Mouse (Mus musculus) ES-E14 (cell line): ENCODE results near the gene Trmt10b. TPM values are rescaled to one million over a fixed set of nuclear protein-coding genes. Genes with fewer than 3 reads are reported as not detected.

Source experiments
- DNase-seq: peaks from one replicate; pipeline ENCODE4 v3.0.0-alpha.2; 2013; ENCODE audit warnings: low read depth, low spot score
- H3K27ac ChIP-seq: 2 replicates; pipeline ENCODE4 v1.5.1; 2012; ENCODE audit warnings: low read depth, mild to moderate bottlenecking, low read length, moderate library complexity, mixed read lengths; ENCODE audit not compliant: poor library complexity, insufficient read depth, severe bottlenecking
- H3K36me3 ChIP-seq: 2 replicates; pipeline ENCODE4 v1.6.1; 2012; ENCODE audit warnings: mild to moderate bottlenecking, low read length, moderate library complexity, mixed read lengths; ENCODE audit not compliant: control insufficient read depth, poor library complexity, insufficient read depth, severe bottlenecking
- H3K4me1 ChIP-seq, 2 experiments: fragments of 150-350 bp in 1 of 2; sonication (generic) in 1 of 2; 2 replicates each; pipeline ENCODE4 v1.6.1; 2012; ENCODE audit warnings: low read length in 2 of 2, mild to moderate bottlenecking in 1 of 2, mixed read lengths in 1 of 2; ENCODE audit not compliant: control insufficient read depth in 2 of 2, insufficient read depth in 2 of 2, poor library complexity in 1 of 2
- H3K4me3 ChIP-seq, 2 experiments: fragments of 150-350 bp in 1 of 2; sonication (generic) in 1 of 2; 2 replicates each; pipeline ENCODE4 v1.5.1; 2012; ENCODE audit warnings: low read length in 2 of 2, low read depth in 1 of 2, mild to moderate bottlenecking in 1 of 2, mixed read lengths in 1 of 2; ENCODE audit not compliant: insufficient read depth in 1 of 2, poor library complexity in 1 of 2, severe bottlenecking in 1 of 2
- H3K9ac ChIP-seq: 2 replicates; pipeline ENCODE4 v1.6.1; 2012; ENCODE audit warnings: low read depth, mild to moderate bottlenecking, low read length, mixed read lengths; ENCODE audit not compliant: poor library complexity, insufficient read depth, severe bottlenecking
- H3K9me3 ChIP-seq: fragments of 150-350 bp; sonication (generic); 2 replicates; pipeline ENCODE4 v1.6.1; 2012; ENCODE audit warnings: low read depth, mild to moderate bottlenecking, low read length; ENCODE audit not compliant: control insufficient read depth, insufficient read depth
- CHD2 ChIP-seq: IDR thresholded peaks from 2 replicates; pipeline ENCODE4 v1.6.1; 2014; ENCODE audit warnings: mild to moderate bottlenecking, low read depth, low read length, inconsistent platforms
- HCFC1 ChIP-seq: IDR thresholded peaks from 2 replicates; pipeline ENCODE4 v1.6.1; 2012; ENCODE audit warnings: low read length, inconsistent platforms, borderline replicate concordance; ENCODE audit not compliant: insufficient read depth
- MAFK ChIP-seq: IDR thresholded peaks from 2 replicates; pipeline ENCODE4 v1.6.1; 2014; ENCODE audit warnings: mild to moderate bottlenecking, low read depth, low read length, inconsistent platforms; ENCODE audit not compliant: insufficient read depth
- ZC3H11A ChIP-seq: IDR thresholded peaks from 2 replicates; pipeline ENCODE4 v1.6.1; 2012; ENCODE audit warnings: low read depth, mild to moderate bottlenecking, inconsistent platforms, low read length, borderline replicate concordance
- ZNF384 ChIP-seq: IDR thresholded peaks from 2 replicates; pipeline ENCODE4 v1.6.1; 2012; ENCODE audit warnings: low read depth, low read length, inconsistent platforms
- in situ Hi-C, 2 experiments: fragments of 600-800 bp; cut with MboI; formaldehyde crosslinking; loops; one replicate each; pipeline ENCODE4 v1.15.1; 2025; ENCODE audit warnings: low sequenced_read_pairs in 2 of 2, inconsistent platforms in 1 of 2; ENCODE audit not compliant: unreplicated experiment in 2 of 2
- total RNA-seq: library from RNA; depleted of rRNA; stranded (reverse); fragments of 300-350 nt; gene quantifications from 2 replicates; pipeline ENCODE4 v1.2.3, GENCODE M21; 2012

Gene Trmt10b
- total RNA-seq, 1 experiment, result 8.8 TPM

DNA sequence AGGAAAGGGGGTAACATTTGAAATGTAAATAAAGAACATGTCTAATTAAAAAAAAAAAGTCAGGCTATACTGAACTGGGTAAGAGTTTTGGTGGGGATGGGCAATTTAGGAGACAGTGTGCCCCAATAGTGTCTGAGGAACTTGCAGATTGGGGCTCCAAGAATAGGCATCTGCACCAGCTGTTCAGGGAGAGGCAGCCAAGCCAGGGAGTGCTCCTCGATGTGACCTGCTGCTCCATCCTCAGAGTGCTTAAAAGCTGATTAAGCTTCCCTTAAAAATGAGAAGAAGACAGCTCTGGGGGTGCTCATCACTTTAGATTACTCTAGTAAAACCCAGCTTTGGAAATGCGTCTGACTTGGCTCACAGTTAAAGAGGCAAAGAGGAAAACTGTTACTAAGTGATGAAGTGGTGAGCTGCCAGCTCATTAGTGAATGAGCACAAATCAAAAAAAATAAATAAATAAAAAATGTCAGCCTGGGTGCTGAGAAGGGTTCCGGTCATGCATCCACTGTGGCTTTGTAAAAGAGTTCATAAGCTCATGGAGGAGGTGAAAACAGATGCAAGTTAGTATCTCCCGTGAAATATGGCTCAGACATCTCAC lies 37.6 kb upstream of the Trmt10b start:
- no peak for TF ChIP-seq MAFK
- TF ChIP-seq CHD2, result no peak
- no peak for TF ChIP-seq HCFC1
- no peak for TF ChIP-seq ZNF384
- no peak for TF ChIP-seq ZC3H11A
- H3K9ac ChIP-seq, result no peak overlapping the region
- no peaks in the 10 kb centered on the region for H3K9me3 ChIP-seq
- H3K27ac ChIP-seq, result no peak overlapping the region
- no peak for DNase-seq
- H3K4me1 ChIP-seq, result no peaks in the 10 kb centered on the region
- H3K4me3 ChIP-seq, result no peak overlapping the region
- H3K36me3 ChIP-seq, result no peaks in the 10 kb centered on the region
- in situ Hi-C loops, result no loop called here

DNA sequence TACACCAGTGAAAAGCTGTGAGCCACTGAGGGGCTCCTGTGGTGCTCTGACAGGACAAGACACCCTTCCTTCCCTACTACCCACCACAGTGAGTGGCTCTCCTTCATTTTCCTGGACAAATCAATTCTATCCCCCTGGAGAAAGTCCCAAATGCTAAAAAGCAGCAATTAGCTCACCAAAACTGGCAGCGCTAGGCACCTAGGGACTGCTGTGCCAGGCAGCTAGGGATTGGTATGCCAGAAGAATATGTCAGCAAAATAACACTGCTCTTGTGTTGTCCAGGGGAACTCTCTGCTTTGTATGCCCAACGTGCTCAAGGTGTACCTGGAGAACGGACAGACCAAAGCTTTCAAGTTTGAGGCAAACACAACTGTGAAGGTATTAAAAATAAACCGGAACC lies 35.4 kb upstream of the Trmt10b start:
- Histone ChIP-seq H3K36me3 (no peaks in the 10 kb centered on the region), H3K4me1 (no peaks in the 10 kb centered on the region), H3K9ac (no peak overlapping the region), H3K9me3 (no peaks in the 10 kb centered on the region), H3K27ac (no peak overlapping the region), H3K4me3 (no peak overlapping the region)
- no peak for DNase-seq
- no peak for TF ChIP-seq ZC3H11A
- TF ChIP-seq MAFK, result no peak
- TF ChIP-seq HCFC1, result no peak
- no peak for TF ChIP-seq ZNF384
- TF ChIP-seq CHD2, result no peak
- in situ Hi-C loops, result no loop called here

DNA sequence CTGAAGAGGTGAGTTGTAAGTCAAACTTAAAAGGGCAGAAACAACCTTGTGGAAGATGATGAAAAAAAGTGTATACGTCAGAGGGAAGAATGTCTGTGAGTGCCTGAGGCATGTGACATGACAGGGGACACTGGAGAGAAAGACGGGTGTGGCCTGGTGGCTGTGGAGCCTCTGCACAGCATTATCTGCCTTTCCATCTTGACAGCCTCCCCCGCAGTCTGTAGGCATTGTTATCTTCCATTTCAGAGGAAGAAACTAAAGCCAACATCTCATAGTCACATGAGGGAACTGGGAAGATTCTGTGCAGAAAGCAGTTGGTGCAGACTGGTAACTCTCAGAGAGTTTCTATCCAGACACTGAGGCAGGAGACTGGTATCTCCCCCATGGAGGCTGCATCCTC lies 29.0 kb upstream of the Trmt10b start:
- in situ Hi-C loops, result no loop called here
- Histone ChIP-seq H3K4me1 (no peaks in the 10 kb centered on the region), H3K9ac (no peak overlapping the region), H3K27ac (no peak overlapping the region), H3K4me3 (no peak overlapping the region), H3K36me3 (no peaks in the 10 kb centered on the region), H3K9me3 (no peaks in the 10 kb centered on the region)
- no peak for DNase-seq
- TF ChIP-seq HCFC1, result no peak
- no peak for TF ChIP-seq CHD2
- no peak for TF ChIP-seq MAFK
- no peak for TF ChIP-seq ZNF384
- TF ChIP-seq ZC3H11A, result no peak

DNA sequence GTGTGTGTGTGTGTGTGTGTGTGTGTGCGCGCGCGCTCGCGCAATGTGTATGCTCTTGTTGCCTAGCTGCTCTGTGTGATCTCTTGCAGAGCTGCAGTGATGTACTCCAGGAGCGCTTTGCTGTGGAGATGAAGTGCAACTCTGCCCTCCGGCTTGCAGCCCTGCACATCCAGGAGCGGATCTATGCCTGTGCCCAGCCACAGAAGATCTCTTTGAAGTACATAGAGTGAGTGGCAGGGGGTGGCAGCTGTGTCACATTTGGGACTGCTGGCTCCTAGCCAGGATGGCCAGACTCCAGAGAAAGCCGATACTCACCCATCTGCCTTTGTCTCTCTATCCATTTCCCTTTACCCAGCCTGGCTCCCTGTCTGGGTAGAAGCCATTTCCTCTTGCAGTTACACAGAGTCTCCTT lies 25.9 kb upstream of the Trmt10b start:
- H3K9ac ChIP-seq, result no peak overlapping the region
- TF ChIP-seq CHD2 (no peak), ZC3H11A (no peak), HCFC1 (no peak), ZNF384 (no peak), MAFK (no peak)
- no peak overlapping the region for H3K4me3 ChIP-seq
- H3K4me1 ChIP-seq, result no peaks in the 10 kb centered on the region
- H3K27ac ChIP-seq, result no peak overlapping the region
- in situ Hi-C loops, result no loop called here
- H3K9me3 ChIP-seq, result no peaks in the 10 kb centered on the region
- DNase-seq, result no peak
- no peaks in the 10 kb centered on the region for H3K36me3 ChIP-seq

DNA sequence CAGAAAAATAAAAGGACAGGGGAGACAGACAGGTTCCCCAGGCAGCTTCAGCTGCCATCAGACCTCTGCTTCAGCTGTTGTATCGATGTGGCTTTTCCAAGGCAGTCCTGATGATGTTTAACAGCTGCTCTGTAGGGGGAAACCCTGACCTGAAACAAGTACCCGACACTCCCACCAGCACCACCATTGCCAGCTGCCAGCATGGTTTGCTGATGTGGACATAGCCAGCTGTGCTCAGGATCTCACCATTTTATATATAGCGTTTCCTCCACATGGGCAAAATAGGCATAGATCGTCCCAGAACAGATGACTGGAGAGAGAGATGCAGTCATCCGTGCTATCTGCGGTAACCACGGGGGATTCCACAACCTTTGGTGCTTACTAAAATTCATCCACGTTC lies 21.2 kb upstream of the Trmt10b start:
- H3K9me3 ChIP-seq, result no peaks in the 10 kb centered on the region
- no peak overlapping the region for H3K9ac ChIP-seq
- no peaks in the 10 kb centered on the region for H3K36me3 ChIP-seq
- no peak overlapping the region for H3K27ac ChIP-seq
- DNase-seq, result no peak
- no peak overlapping the region for H3K4me3 ChIP-seq
- H3K4me1 ChIP-seq, result no peaks in the 10 kb centered on the region
- in situ Hi-C loops, result no loop called here
- TF ChIP-seq CHD2, result no peak
- TF ChIP-seq MAFK, result no peak
- no peak for TF ChIP-seq ZC3H11A
- no peak for TF ChIP-seq ZNF384
- TF ChIP-seq HCFC1, result no peak
